Mouse (Mus musculus) heart, embryonic 11.5 days (tissue): ENCODE measurements around the gene Qk. TPM values are rescaled to one million over a fixed set of nuclear protein-coding genes. Genes with fewer than 3 reads are reported as not detected.

Source experiments
- ATAC-seq: fragments of 200-750 bp; cut with Nextera tagmentation; replicated peaks from 2 replicates; pipeline ENCODE4 v1.8.0; 2017; ENCODE audit warnings: moderate library complexity; ENCODE audit not compliant: insufficient number of reproducible peaks, low FRiP score, low TSS enrichment
- H3K27ac ChIP-seq: fragments of 300-500 bp; sonication (generic); 2 replicates; pipeline ENCODE4 v1.5.1; 2014; ENCODE audit warnings: mild to moderate bottlenecking, low read depth, low read length
- H3K27me3 ChIP-seq: fragments of 300-500 bp; sonication (generic); 2 replicates; pipeline ENCODE4 v1.6.1; 2014; ENCODE audit warnings: mild to moderate bottlenecking, low read length, mixed read lengths; ENCODE audit not compliant: control insufficient read depth, insufficient read depth
- H3K36me3 ChIP-seq: fragments of 300-500 bp; sonication (generic); 2 replicates; pipeline ENCODE4 v1.6.1; 2014; ENCODE audit warnings: mild to moderate bottlenecking, low read length, moderate library complexity, mixed read lengths; ENCODE audit not compliant: control insufficient read depth, insufficient read depth
- H3K4me1 ChIP-seq: fragments of 300-500 bp; sonication (generic); 2 replicates; pipeline ENCODE4 v1.6.1; 2014; ENCODE audit warnings: low read length; ENCODE audit not compliant: control insufficient read depth, insufficient read depth
- H3K4me2 ChIP-seq: fragments of 300-500 bp; sonication (generic); 2 replicates; pipeline ENCODE4 v1.6.1; 2014; ENCODE audit warnings: mild to moderate bottlenecking, moderate library complexity
- H3K4me3 ChIP-seq: fragments of 300-500 bp; sonication (generic); 2 replicates; pipeline ENCODE4 v1.5.1; 2014; ENCODE audit warnings: low read depth, low read length
- H3K9ac ChIP-seq: fragments of 300-500 bp; sonication (generic); 2 replicates; pipeline ENCODE4 v1.6.1; 2014; ENCODE audit warnings: mild to moderate bottlenecking, low read depth, low read length, moderate library complexity
- H3K9me3 ChIP-seq: fragments of 300-500 bp; sonication (generic); replicated peaks from 2 replicates; pipeline ENCODE4 v1.6.1; 2016; ENCODE audit warnings: low read length; ENCODE audit not compliant: control insufficient read depth
- WGBS: fragments of 180-500 bp; shearing (Covaris S2); extraction: QIAGEN DNeasy Blood & Tissue Kit; methylation state at CpG from one replicate; pipeline ENCODE4 v1.1.7; 2014; ENCODE audit not compliant: insufficient replicate concordance; 5-methylcytosine and 5-hydroxymethylcytosine counted together
- polyA plus RNA-seq: library from polyadenylated mRNA; unstranded; fragments of >200 nt; fragmentation: Nextera tagmentation; extraction: Ambion mirVana; gene quantifications from 2 replicates; pipeline ENCODE4 v1.2.1, GENCODE M21; 2014

The Qk gene
- polyA plus RNA-seq, 1 experiment from 2014 or later = 60.6 TPM

GRCm38 (mm10) chr17:10309135-10309623, 10.5 kb downstream of the Qk start:
- Histone ChIP-seq H3K27ac (peak overlapping the region; percentile 18; the same call in 1 of the 2 replicates), H3K4me3 (peak overlapping the region; percentile 13; the same call in 1 of the 2 replicates), H3K36me3 (no peaks in the 10 kb centered on the region), H3K4me2 (peak overlapping the region; percentile 58), H3K4me1 (peaks cover 11% of the 10 kb centered on the region; the same call in 1 of the 2 replicates), H3K9me3 (no peaks in the 10 kb centered on the region), H3K27me3 (no peaks in the 10 kb centered on the region), H3K9ac (peak overlapping the region; percentile 62)
- ATAC-seq = peak; percentile 35; the same call in 1 of the 2 replicates
- WGBS = 29% methylated on average over 4 of the region's 4 CpGs

GRCm38 (mm10) chr17:10306424-10306823, 13.2 kb downstream of the Qk start:
- WGBS = 50% methylated on average over 2 of the region's 2 CpGs
- H3K4me2 ChIP-seq = peak overlapping the region; percentile 22; the same call in 1 of the 2 replicates
- no peak overlapping the region for H3K27ac ChIP-seq
- no peak for ATAC-seq
- no peak overlapping the region for H3K9ac ChIP-seq
- no peaks in the 10 kb centered on the region for H3K36me3 ChIP-seq
- no peaks in the 10 kb centered on the region for H3K9me3 ChIP-seq
- no peak overlapping the region for H3K4me3 ChIP-seq
- H3K4me1 ChIP-seq = 0 out of 2 replicates have a peak, but pooled peaks cover 8% of the 10 kb centered on the region
- no peaks in the 10 kb centered on the region for H3K27me3 ChIP-seq

GRCm38 (mm10) chr17:10304001-10304400, 15.7 kb downstream of the Qk start:
- H3K4me2 ChIP-seq = peak overlapping the region; percentile 5; the same call in 1 of the 2 replicates
- H3K9me3 ChIP-seq = no peaks in the 10 kb centered on the region
- H3K27ac ChIP-seq = no peak overlapping the region
- no peak overlapping the region for H3K9ac ChIP-seq
- no peaks in the 10 kb centered on the region for H3K27me3 ChIP-seq
- no peak overlapping the region for H3K4me3 ChIP-seq
- H3K36me3 ChIP-seq = no peaks in the 10 kb centered on the region
- ATAC-seq = no peak
- 0 out of 2 replicates have a peak, but pooled peaks cover 3% of the 10 kb centered on the region for H3K4me1 ChIP-seq

GRCm38 (mm10) chr17:10300968-10301795, 18.5 kb downstream of the Qk start:
- Histone ChIP-seq H3K27ac (no peak overlapping the region), H3K4me2 (no peak overlapping the region), H3K9ac (no peak overlapping the region), H3K4me1 (peaks cover 4% of the 10 kb centered on the region; the same call in 1 of the 2 replicates), H3K9me3 (no peaks in the 10 kb centered on the region), H3K4me3 (no peak overlapping the region), H3K36me3 (no peaks in the 10 kb centered on the region), H3K27me3 (no peaks in the 10 kb centered on the region)
- WGBS = 59% methylated on average over 4 of the region's 4 CpGs
- no peak for ATAC-seq

- 77% methylated on average over 1 of the region's 1 CpGs for WGBS
- Histone ChIP-seq H3K4me1 (peaks cover 4% of the 10 kb centered on the region; the same call in 1 of the 2 replicates), H3K27me3 (no peaks in the 10 kb centered on the region), H3K9me3 (no peaks in the 10 kb centered on the region), H3K4me3 (no peak overlapping the region), H3K27ac (no peak overlapping the region), H3K9ac (no peak overlapping the region), H3K36me3 (no peaks in the 10 kb centered on the region), H3K4me2 (no peak overlapping the region; the same call in 1 of the 2 replicates)
- ATAC-seq = no peak
Observed at GRCm38 (mm10) chr17:10299396-10299795, 20.3 kb downstream of the Qk start.

GRCm38 (mm10) chr17:10292520-10292919, 27.1 kb downstream of the Qk start:
- no peak overlapping the region for H3K4me3 ChIP-seq
- ATAC-seq = no peak
- peaks cover 13% of the 10 kb centered on the region; the same call in 1 of the 2 replicates for H3K4me1 ChIP-seq
- WGBS = 39% methylated on average over 2 of the region's 2 CpGs
- H3K9ac ChIP-seq = no peak overlapping the region
- no peak overlapping the region for H3K4me2 ChIP-seq
- H3K27ac ChIP-seq = no peak overlapping the region
- no peaks in the 10 kb centered on the region for H3K27me3 ChIP-seq
- H3K9me3 ChIP-seq = no peaks in the 10 kb centered on the region
- no peaks in the 10 kb centered on the region for H3K36me3 ChIP-seq

- no peak for ATAC-seq
- no peak overlapping the region for H3K9ac ChIP-seq
- H3K9me3 ChIP-seq = no peaks in the 10 kb centered on the region
- no peak overlapping the region for H3K4me2 ChIP-seq
- no peaks in the 10 kb centered on the region for H3K27me3 ChIP-seq
- WGBS = 63% methylated on average over 2 of the region's 2 CpGs
- peaks cover 18% of the 10 kb centered on the region for H3K4me1 ChIP-seq
- no peak overlapping the region for H3K4me3 ChIP-seq
- no peak overlapping the region for H3K27ac ChIP-seq
- 0 out of 2 replicates have a peak, but pooled peaks cover 2% of the 10 kb centered on the region for H3K36me3 ChIP-seq
Observed at GRCm38 (mm10) chr17:10284772-10285171, 34.9 kb downstream of the Qk start.

GRCm38 (mm10) chr17:10279532-10279931, 40.1 kb downstream of the Qk start:
- WGBS = 76% methylated on average over 2 of the region's 2 CpGs
- no peak overlapping the region for H3K4me3 ChIP-seq

More at GRCm38 (mm10) chr17:10279532-10279931, 40.1 kb downstream of the Qk start:
- no peaks in the 10 kb centered on the region for H3K27me3 ChIP-seq
- peaks cover 6% of the 10 kb centered on the region; the same call in 1 of the 2 replicates for H3K4me1 ChIP-seq
- 0 out of 2 replicates have a peak, but pooled peaks cover 4% of the 10 kb centered on the region for H3K36me3 ChIP-seq
- no peak overlapping the region for H3K9ac ChIP-seq
- no peaks in the 10 kb centered on the region for H3K9me3 ChIP-seq
- no peak overlapping the region for H3K27ac ChIP-seq
- ATAC-seq = no peak
- H3K4me2 ChIP-seq = no peak overlapping the region
